Mouse (Mus musculus) megakaryocyte, embryonic 14.5 days (primary cell): ENCODE measurements around the gene Nnmt. TPM values are rescaled to one million over a fixed set of nuclear protein-coding genes. Genes with fewer than 3 reads are reported as not detected.

ENCODE experiments used
- H3K27me3 ChIP-seq: replicated peaks from 2 replicates; pipeline ENCODE3; 2012; ENCODE audit warnings: inconsistent platforms
- H3K36me3 ChIP-seq: replicated peaks from 2 replicates; pipeline ENCODE3; 2012; ENCODE audit warnings: low read length, inconsistent platforms, mixed read lengths
- H3K4me1 ChIP-seq: 2 replicates; pipeline ENCODE4 v1.6.1; 2012; ENCODE audit warnings: inconsistent platforms
- H3K4me3 ChIP-seq: replicated peaks from 2 replicates; pipeline ENCODE3; 2012; ENCODE audit warnings: moderate library complexity, mild to moderate bottlenecking, inconsistent platforms
- H3K9me3 ChIP-seq: 2 replicates; pipeline ENCODE4 v1.6.1; 2012; ENCODE audit warnings: inconsistent platforms
- FLI1 ChIP-seq: IDR thresholded peaks from 2 replicates; pipeline ENCODE4 v1.6.1; 2012; ENCODE audit warnings: low read length, inconsistent platforms, mixed read lengths
- GATA1 ChIP-seq: IDR thresholded peaks from 3 replicates; pipeline ENCODE4 v1.6.1; 2012; ENCODE audit warnings: mixed read lengths, low read length, inconsistent platforms, borderline replicate concordance
- polyA plus RNA-seq: library from polyadenylated mRNA; stranded (reverse); fragments of >175 nt; gene quantifications from 2 replicates; pipeline ENCODE4 v1.2.3, GENCODE M21; 2012; ENCODE audit warnings: low replicate concordance; ENCODE audit not compliant: insufficient read depth

The Nnmt gene
- polyA plus RNA-seq, 1 experiment = not detected

DNA sequence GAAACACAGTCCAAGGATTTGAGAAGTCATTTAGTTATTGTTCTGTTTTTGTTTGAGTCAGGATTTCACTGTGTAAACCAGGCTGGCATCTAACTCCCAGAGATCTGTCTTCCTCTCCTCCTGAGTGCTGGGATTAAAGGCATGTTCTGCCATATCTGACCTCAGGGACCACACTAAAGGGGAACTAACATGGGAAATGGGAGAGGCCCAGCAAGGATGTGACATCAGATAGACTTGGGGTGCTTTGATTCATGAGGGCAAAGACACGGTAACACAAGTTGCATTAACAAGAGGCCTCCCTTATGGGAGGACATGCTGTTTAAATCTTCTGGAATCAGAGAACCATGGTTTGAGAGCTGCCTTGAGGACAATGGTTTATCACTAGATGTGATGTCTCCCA is 24.1 kb downstream of the Nnmt start:
- no peaks in the 10 kb centered on the region for H3K4me1 ChIP-seq
- H3K36me3 ChIP-seq = no peaks in the 10 kb centered on the region
- peaks cover 2% of the 10 kb centered on the region for H3K27me3 ChIP-seq
- no peak overlapping the region for H3K4me3 ChIP-seq
- no peak for TF ChIP-seq GATA1
- TF ChIP-seq FLI1 = no peak
- H3K9me3 ChIP-seq = peaks cover 13% of the 10 kb centered on the region

GRCm38 (mm10) chr9:48562388-48562787 is 42.6 kb downstream of the Nnmt start:
- TF ChIP-seq GATA1 (no peak), FLI1 (no peak)
- no peaks in the 10 kb centered on the region for H3K9me3 ChIP-seq
- no peak overlapping the region for H3K4me3 ChIP-seq
- H3K36me3 ChIP-seq = no peaks in the 10 kb centered on the region
- H3K4me1 ChIP-seq = peaks cover 9% of the 10 kb centered on the region
- H3K27me3 ChIP-seq = peaks cover 2% of the 10 kb centered on the region

GRCm38 (mm10) chr9:48559482-48560139 is 45.3 kb downstream of the Nnmt start:
- H3K36me3 ChIP-seq = no peaks in the 10 kb centered on the region
- TF ChIP-seq GATA1 = no peak
- TF ChIP-seq FLI1 = no peak
- H3K4me3 ChIP-seq = no peak overlapping the region
- no peaks in the 10 kb centered on the region for H3K9me3 ChIP-seq
- no peaks in the 10 kb centered on the region for H3K27me3 ChIP-seq
- H3K4me1 ChIP-seq = peaks cover 9% of the 10 kb centered on the region

DNA sequence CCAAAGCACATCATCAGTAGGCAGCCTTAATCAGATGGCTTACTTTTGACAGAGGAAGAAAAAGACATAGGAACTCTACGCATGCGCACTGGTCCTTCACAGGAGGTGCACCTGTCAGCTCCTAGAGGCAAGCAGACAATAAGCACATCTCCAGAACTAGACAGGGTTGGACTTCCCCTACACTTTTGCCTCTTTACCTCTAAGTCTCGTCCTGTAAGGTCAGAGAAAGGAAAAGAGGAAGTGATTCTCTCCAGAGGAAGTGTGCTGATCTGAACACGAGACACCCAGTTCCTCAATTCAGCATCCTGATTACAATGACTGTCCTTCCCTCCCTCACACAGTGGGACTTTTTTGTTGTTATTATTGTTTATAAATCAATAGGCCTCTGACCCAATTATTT is 46.3 kb downstream of the Nnmt start:
- TF ChIP-seq FLI1 = no peak
- TF ChIP-seq GATA1 = no peak
- peaks cover 9% of the 10 kb centered on the region for H3K4me1 ChIP-seq

GRCm38 (mm10) chr9:48549056-48549455 is 55.9 kb downstream of the Nnmt start:
- Histone ChIP-seq H3K4me3 (no peak overlapping the region), H3K4me1 (peaks cover 3% of the 10 kb centered on the region; the same call in 1 of the 2 replicates), H3K9me3 (no peaks in the 10 kb centered on the region), H3K36me3 (no peaks in the 10 kb centered on the region), H3K27me3 (no peaks in the 10 kb centered on the region)
- TF ChIP-seq GATA1 (no peak), FLI1 (no peak)

More for the DNA sequence above, 46.3 kb downstream of the Nnmt start:
- no peaks in the 10 kb centered on the region for H3K36me3 ChIP-seq
- no peaks in the 10 kb centered on the region for H3K27me3 ChIP-seq
- no peak overlapping the region for H3K4me3 ChIP-seq
- H3K9me3 ChIP-seq = no peaks in the 10 kb centered on the region

- H3K4me3 ChIP-seq = no peak overlapping the region
- no peaks in the 10 kb centered on the region for H3K36me3 ChIP-seq
- no peaks in the 10 kb centered on the region for H3K27me3 ChIP-seq
- H3K9me3 ChIP-seq = peaks cover 14% of the 10 kb centered on the region
- no peak for TF ChIP-seq GATA1
- TF ChIP-seq FLI1 = no peak
- H3K4me1 ChIP-seq = peaks cover 3% of the 10 kb centered on the region; the same call in 1 of the 2 replicates
Observed at GRCm38 (mm10) chr9:48547233-48547632, 57.7 kb downstream of the Nnmt start.

Other genes starting within 250 kb of the Nnmt start
- 36.1 and 212 TPM in 2 replicates for gene Rexo2, start 124.5 kb downstream of the Nnmt start, polyA plus RNA-seq
- 4.6 and 17.8 TPM in 2 replicates for gene Rbm7, start 109.9 kb downstream of the Nnmt start, polyA plus RNA-seq
- gene Gm5617, start 109.7 kb downstream of the Nnmt start, polyA plus RNA-seq = 102 and 105 TPM in 2 replicates
- gene Zbtb16, start 231.1 kb upstream of the Nnmt start, polyA plus RNA-seq = 1.00 and 1.8 TPM in 2 replicates